Mouse (Mus musculus): ENCODE measurements around the gene Mapk8ip1. TPM values are rescaled to one million over a fixed set of nuclear protein-coding genes. Genes with fewer than 3 reads are reported as not detected.

The Mapk8ip1 gene
- 19.4 and 21.3 TPM in 2 replicates for polyA plus RNA-seq (2015; fragmentation: Nextera tagmentation; extraction: Ambion mirVana)

DNA sequence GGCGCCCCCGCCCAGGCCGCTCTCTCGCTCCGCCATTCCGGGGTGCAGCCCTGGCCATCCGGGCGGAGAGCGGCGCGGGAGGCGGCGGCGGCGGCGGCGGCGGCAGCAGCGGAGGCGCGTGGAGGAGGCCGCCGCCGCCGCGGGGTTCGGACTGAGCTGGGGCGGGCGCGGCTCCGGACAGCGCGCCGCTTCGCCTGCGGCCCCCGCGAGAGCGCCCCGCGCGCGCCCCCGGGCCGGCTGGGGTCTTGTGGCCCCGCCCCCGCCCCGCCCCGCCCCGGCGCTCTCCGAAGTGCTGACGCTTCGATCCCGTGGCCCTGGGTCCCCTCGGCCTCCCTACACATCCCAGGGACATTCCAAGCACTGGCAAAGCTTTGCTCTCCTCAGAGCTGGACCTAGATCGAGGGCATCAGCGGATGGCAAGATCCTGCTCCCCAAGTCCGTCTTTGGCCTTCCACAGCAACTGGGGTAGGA is at the start of gene Mapk8ip1:
Gene Mapk8ip1, minus strand, starts transcription at position 173 of the 471 bp plus-strand sequence.
- 1% methylated on average over 57 of the region's 59 CpGs for WGBS
- H3K4me1 ChIP-seq (replicated peaks) = 0 out of 2 replicates have a peak, but pooled peaks cover 4% of the 10 kb centered on the region
- H3K4me3 ChIP-seq (replicated peaks) = peak within 1 kb of the TSS; percentile 59
- H3K36me3 ChIP-seq = peaks cover 4% of the 10 kb centered on the region
- H3K9ac ChIP-seq = peak within 1 kb of the TSS; percentile 62
- peak; percentile 78 for ATAC-seq
- H3K9me3 ChIP-seq = no peaks in the 10 kb centered on the region
- H3K27ac ChIP-seq = no peak within 1 kb of the TSS
- H3K27me3 ChIP-seq (replicated peaks) = 0 out of 2 replicates have a peak, but pooled peaks cover 6% of the 10 kb centered on the region
- H3K4me2 ChIP-seq (replicated peaks) = peak within 1 kb of the TSS; percentile 93

DNA sequence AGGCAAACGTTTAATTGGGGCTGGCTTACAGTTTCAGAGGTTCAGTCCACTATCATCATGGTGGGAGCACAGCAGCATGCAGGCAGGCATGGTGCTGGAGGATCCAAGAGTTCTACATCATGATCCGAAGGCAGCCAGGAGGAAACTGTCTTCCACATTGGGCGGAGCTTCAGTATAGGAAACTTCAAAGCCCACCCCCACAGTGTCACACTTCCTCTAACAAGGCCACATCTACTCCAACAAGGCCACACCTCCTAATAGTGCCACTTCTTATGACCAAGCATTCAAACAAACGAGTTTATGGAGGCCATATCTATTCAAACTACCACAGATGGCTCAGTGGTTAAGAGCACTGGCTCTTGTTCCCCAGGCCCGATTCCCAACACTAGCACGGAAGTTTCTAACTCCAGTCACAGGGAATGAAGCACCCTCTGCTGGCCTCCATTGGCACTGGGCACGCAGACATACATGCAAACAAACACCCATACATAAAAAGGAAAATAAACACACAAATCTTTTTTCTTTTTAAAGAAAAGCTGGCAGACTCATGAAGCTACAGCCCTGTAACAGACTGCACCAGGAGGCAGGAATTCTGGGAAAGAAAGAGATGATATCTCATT is 46.2 kb upstream of the Mapk8ip1 start:
- ATAC-seq = no peak
- Histone ChIP-seq H3K4me2 (replicated peaks) (no peak overlapping the region), H3K27ac (no peak overlapping the region), H3K27me3 (replicated peaks) (no peaks in the 10 kb centered on the region), H3K4me3 (replicated peaks) (no peak overlapping the region), H3K4me1 (replicated peaks) (0 out of 2 replicates have a peak, but pooled peaks cover 4% of the 10 kb centered on the region), H3K9me3 (no peaks in the 10 kb centered on the region), H3K9ac (no peak overlapping the region), H3K36me3 (no peaks in the 10 kb centered on the region)
- WGBS = 70% methylated on average over 7 of the region's 7 CpGs

DNA sequence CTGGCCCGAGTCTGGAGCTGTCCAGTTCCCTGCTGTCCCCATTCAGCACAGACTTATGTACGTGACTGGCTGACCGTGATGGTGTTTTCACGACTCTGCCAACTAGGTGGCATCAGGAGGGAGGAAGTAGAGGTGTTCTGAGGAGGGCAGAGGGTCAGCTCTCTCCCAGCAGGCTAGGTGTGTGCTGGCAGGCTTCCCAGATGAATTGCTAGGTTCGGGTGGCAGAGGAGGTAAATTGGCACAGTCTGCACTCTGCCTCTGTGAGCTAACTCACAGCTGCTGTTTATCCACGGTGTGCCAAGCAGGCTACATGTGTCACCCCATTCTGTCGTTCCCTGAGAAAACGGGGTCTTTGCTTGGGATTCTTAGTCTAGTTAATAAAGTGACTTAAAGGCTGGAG is 45.6 kb upstream of the Mapk8ip1 start:
- H3K4me3 ChIP-seq (replicated peaks) = no peak overlapping the region
- WGBS = 76% methylated on average over 8 of the region's 8 CpGs

DNA sequence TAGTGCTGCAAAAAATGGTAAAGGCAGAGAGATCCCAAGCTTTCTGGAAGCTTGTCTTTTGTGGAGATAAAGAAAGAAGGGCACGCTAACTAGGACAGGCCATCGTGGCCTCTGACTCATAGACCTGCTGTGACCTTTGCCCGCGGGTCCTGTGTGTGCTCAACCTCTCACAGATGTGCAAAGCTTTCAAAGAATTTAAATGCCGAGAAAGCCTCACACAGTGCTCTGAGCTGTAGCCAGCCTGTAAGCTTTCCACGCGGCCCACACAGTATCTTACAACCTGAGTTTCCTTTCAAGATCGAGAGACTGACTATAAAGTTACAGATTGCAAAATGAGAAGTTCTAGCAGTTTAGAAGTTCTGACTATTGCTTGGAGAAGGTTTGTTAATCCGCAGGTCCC is 44.8 kb upstream of the Mapk8ip1 start:
- Histone ChIP-seq H3K9me3 (no peaks in the 10 kb centered on the region), H3K4me1 (replicated peaks) (0 out of 2 replicates have a peak, but pooled peaks cover 4% of the 10 kb centered on the region), H3K9ac (no peak overlapping the region), H3K4me2 (replicated peaks) (no peak overlapping the region), H3K27me3 (replicated peaks) (no peaks in the 10 kb centered on the region), H3K27ac (no peak overlapping the region), H3K4me3 (replicated peaks) (no peak overlapping the region), H3K36me3 (no peaks in the 10 kb centered on the region)
- 42% methylated on average over 9 of the region's 9 CpGs for WGBS
- peak; percentile 63; the same call in 1 of the 2 replicates for ATAC-seq

More for the DNA sequence above, 45.6 kb upstream of the Mapk8ip1 start:
- Histone ChIP-seq H3K4me2 (replicated peaks) (no peak overlapping the region), H3K9me3 (no peaks in the 10 kb centered on the region), H3K9ac (no peak overlapping the region), H3K27me3 (replicated peaks) (no peaks in the 10 kb centered on the region), H3K4me1 (replicated peaks) (0 out of 2 replicates have a peak, but pooled peaks cover 4% of the 10 kb centered on the region), H3K36me3 (no peaks in the 10 kb centered on the region), H3K27ac (no peak overlapping the region)
- ATAC-seq = 0 out of 2 replicates have a peak, but pooled peaks have one; percentile 27

DNA sequence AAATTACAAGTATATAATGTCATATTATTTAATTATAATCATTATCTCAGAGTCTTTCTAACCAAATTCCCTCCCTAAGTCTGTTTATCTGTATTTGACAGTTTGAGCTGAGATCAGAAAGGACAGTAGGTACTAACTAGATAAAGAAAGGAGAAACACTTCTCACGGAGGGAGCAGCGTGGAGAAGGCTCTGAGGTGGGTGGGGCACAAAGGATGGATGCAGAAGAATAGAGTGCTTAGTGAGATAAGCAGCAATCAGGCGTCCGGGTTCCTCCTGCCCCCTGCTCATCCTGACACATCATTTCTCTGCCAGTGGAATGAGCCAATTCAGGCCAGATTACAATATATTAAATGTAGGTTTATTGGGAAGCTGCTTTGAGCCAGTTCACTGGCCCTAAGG is 43.3 kb upstream of the Mapk8ip1 start:
- Histone ChIP-seq H3K9me3 (no peaks in the 10 kb centered on the region), H3K36me3 (no peaks in the 10 kb centered on the region), H3K27ac (no peak overlapping the region), H3K9ac (no peak overlapping the region), H3K27me3 (replicated peaks) (no peaks in the 10 kb centered on the region), H3K4me2 (replicated peaks) (no peak overlapping the region), H3K4me1 (replicated peaks) (0 out of 2 replicates have a peak, but pooled peaks cover 4% of the 10 kb centered on the region), H3K4me3 (replicated peaks) (no peak overlapping the region)
- 38% methylated on average over 4 of the region's 4 CpGs for WGBS
- no peak for ATAC-seq

GRCm38 (mm10) chr2:92443313-92443712 is 42.2 kb upstream of the Mapk8ip1 start:
- ATAC-seq = no peak
- no peaks in the 10 kb centered on the region for H3K9me3 ChIP-seq
- no peak overlapping the region for H3K27ac ChIP-seq
- H3K9ac ChIP-seq = no peak overlapping the region
- no peak overlapping the region for H3K4me2 ChIP-seq (replicated peaks)
- no peak overlapping the region for H3K4me3 ChIP-seq (replicated peaks)
- 73% methylated on average over 4 of the region's 4 CpGs for WGBS
- no peaks in the 10 kb centered on the region for H3K36me3 ChIP-seq
- no peaks in the 10 kb centered on the region for H3K27me3 ChIP-seq (replicated peaks)
- H3K4me1 ChIP-seq (replicated peaks) = 0 out of 2 replicates have a peak, but pooled peaks cover 4% of the 10 kb centered on the region

- H3K4me2 ChIP-seq (replicated peaks) = no peak overlapping the region
- 73% methylated on average over 12 of the region's 12 CpGs for WGBS
- no peaks in the 10 kb centered on the region for H3K27me3 ChIP-seq (replicated peaks)
- no peak overlapping the region for H3K27ac ChIP-seq
- no peaks in the 10 kb centered on the region for H3K9me3 ChIP-seq
- no peak overlapping the region for H3K4me3 ChIP-seq (replicated peaks)
- 0 out of 2 replicates have a peak, but pooled peaks cover 4% of the 10 kb centered on the region for H3K4me1 ChIP-seq (replicated peaks)
- no peak overlapping the region for H3K9ac ChIP-seq
- no peak for ATAC-seq
- H3K36me3 ChIP-seq = no peaks in the 10 kb centered on the region
Observed at GRCm38 (mm10) chr2:92442419-92443001, 41.4 kb upstream of the Mapk8ip1 start.

GRCm38 (mm10) chr2:92440432-92440831 is 39.4 kb upstream of the Mapk8ip1 start:
- Histone ChIP-seq H3K4me3 (replicated peaks) (no peak overlapping the region), H3K27me3 (replicated peaks) (no peaks in the 10 kb centered on the region), H3K27ac (no peak overlapping the region), H3K9me3 (no peaks in the 10 kb centered on the region), H3K36me3 (no peaks in the 10 kb centered on the region), H3K4me2 (replicated peaks) (no peak overlapping the region), H3K4me1 (replicated peaks) (0 out of 2 replicates have a peak, but pooled peaks cover 4% of the 10 kb centered on the region), H3K9ac (no peak overlapping the region)
- 47% methylated on average over 6 of the region's 6 CpGs for WGBS
- ATAC-seq = peak; percentile 45

DNA sequence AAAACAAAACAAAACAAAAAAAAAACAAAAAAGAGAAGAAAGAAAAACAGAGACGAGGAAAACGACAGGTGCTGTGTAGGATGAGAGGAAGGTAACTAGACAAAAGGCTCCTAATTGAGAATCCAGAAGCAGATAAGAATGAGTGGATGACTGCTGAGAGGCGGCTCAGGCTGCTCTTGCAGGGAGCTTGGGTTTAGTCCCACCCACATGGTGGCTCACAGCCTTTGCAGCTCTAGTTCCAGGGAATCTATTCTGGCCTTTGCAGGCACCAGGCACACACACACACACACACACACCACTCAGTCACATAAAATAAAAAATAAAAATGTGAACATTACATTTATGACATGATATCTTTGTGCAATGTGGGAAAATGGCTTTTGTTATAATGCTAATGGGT is 37.5 kb upstream of the Mapk8ip1 start:
- Histone ChIP-seq H3K9me3 (no peaks in the 10 kb centered on the region), H3K27me3 (replicated peaks) (no peaks in the 10 kb centered on the region), H3K4me3 (replicated peaks) (no peak overlapping the region), H3K4me2 (replicated peaks) (no peak overlapping the region), H3K4me1 (replicated peaks) (0 out of 2 replicates have a peak, but pooled peaks cover 4% of the 10 kb centered on the region), H3K27ac (no peak overlapping the region), H3K9ac (no peak overlapping the region), H3K36me3 (no peaks in the 10 kb centered on the region)
- WGBS = 64% methylated on average over 3 of the region's 3 CpGs
- no peak for ATAC-seq

- Histone ChIP-seq H3K27ac (no peak overlapping the region), H3K9me3 (no peaks in the 10 kb centered on the region), H3K27me3 (replicated peaks) (no peaks in the 10 kb centered on the region), H3K4me3 (replicated peaks) (no peak overlapping the region), H3K4me1 (replicated peaks) (peaks cover 7% of the 10 kb centered on the region; the same call in 1 of the 2 replicates), H3K4me2 (replicated peaks) (no peak overlapping the region; the same call in 1 of the 2 replicates), H3K9ac (no peak overlapping the region), H3K36me3 (no peaks in the 10 kb centered on the region)
- 1% methylated on average over 5 of the region's 5 CpGs for WGBS
- ATAC-seq = no peak
Observed at GRCm38 (mm10) chr2:92437875-92438274, 36.8 kb upstream of the Mapk8ip1 start.

- Histone ChIP-seq H3K9ac (no peak overlapping the region), H3K4me2 (replicated peaks) (no peak overlapping the region; the same call in 1 of the 2 replicates), H3K9me3 (no peaks in the 10 kb centered on the region), H3K4me1 (replicated peaks) (peaks cover 8% of the 10 kb centered on the region), H3K27ac (no peak overlapping the region), H3K27me3 (replicated peaks) (no peaks in the 10 kb centered on the region), H3K4me3 (replicated peaks) (no peak overlapping the region), H3K36me3 (no peaks in the 10 kb centered on the region)
- WGBS = 60% methylated on average over 4 of the region's 4 CpGs
- ATAC-seq = no peak
Observed at GRCm38 (mm10) chr2:92437366-92437765, 36.3 kb upstream of the Mapk8ip1 start.

DNA sequence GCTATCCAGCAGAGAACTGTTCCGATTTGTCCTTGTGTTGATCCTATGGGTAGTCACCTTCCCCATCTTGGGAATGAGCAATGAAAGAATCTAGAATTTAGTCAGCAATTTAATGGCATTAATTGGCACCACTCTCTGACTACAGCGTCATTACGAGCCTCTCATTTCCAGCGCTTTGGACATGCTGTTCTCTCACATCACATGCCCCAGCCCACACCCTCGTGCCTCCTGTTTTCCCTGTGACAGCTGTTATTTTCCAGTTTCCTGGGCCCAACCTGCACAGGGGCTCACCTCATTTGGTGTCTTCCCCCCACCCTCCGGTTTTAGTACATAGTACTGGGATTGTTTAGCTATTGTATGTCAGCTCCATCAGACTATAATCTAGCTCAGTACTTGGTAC is 34.0 kb upstream of the Mapk8ip1 start:
- H3K9me3 ChIP-seq = no peaks in the 10 kb centered on the region
- 48% methylated on average over 6 of the region's 6 CpGs for WGBS
- H3K27me3 ChIP-seq (replicated peaks) = no peaks in the 10 kb centered on the region
- no peak for ATAC-seq
- H3K4me2 ChIP-seq (replicated peaks) = peak overlapping the region; percentile 83; the same call in 1 of the 2 replicates
- H3K4me1 ChIP-seq (replicated peaks) = peaks cover 24% of the 10 kb centered on the region
- H3K36me3 ChIP-seq = no peaks in the 10 kb centered on the region
- H3K9ac ChIP-seq = no peak overlapping the region
- H3K27ac ChIP-seq = no peak overlapping the region
- H3K4me3 ChIP-seq (replicated peaks) = no peak overlapping the region
